Mouse (Mus musculus) olfactory bulb, adult 2 months (tissue): ENCODE measurements around the gene Sprn. TPM values are rescaled to one million over a fixed set of nuclear protein-coding genes. Genes with fewer than 3 reads are reported as not detected.
"Not testable (repeated sequence)": the region's sequence is repeated elsewhere in the genome, so short reads cannot be mapped to it uniquely, and the experiment has no call there.

Experiments
- H3K27ac ChIP-seq: fragments of 200-500 bp; 2 replicates; pipeline ENCODE4 v1.5.1; 2012; ENCODE audit warnings: low read depth, low read length; ENCODE audit not compliant: insufficient read depth
- H3K4me1 ChIP-seq: fragments of 200-500 bp; 2 replicates; pipeline ENCODE4 v1.6.1; 2012; ENCODE audit warnings: low read length; ENCODE audit not compliant: control insufficient read depth, insufficient read depth
- H3K4me3 ChIP-seq: fragments of 200-500 bp; 2 replicates; pipeline ENCODE4 v1.5.1; 2012; ENCODE audit warnings: mild to moderate bottlenecking, low read depth, low read length, moderate library complexity; ENCODE audit not compliant: insufficient read depth
- CTCF ChIP-seq: fragments of 200-500 bp; IDR thresholded peaks from 2 replicates; pipeline ENCODE4 v1.5.1; 2012; ENCODE audit warnings: low read depth, mild to moderate bottlenecking, low read length, moderate library complexity; ENCODE audit not compliant: insufficient read depth
- POLR2A ChIP-seq: fragments of 200-500 bp; IDR thresholded peaks from 2 replicates; pipeline ENCODE4 v1.6.1; 2012; ENCODE audit warnings: mild to moderate bottlenecking, low read depth, low read length, moderate library complexity; ENCODE audit not compliant: insufficient read depth
- WGBS: fragments of 180-500 bp; shearing (Covaris S2); methylation state at CpG from one replicate; pipeline ENCODE4 v1.1.7; 2018; 5-methylcytosine and 5-hydroxymethylcytosine counted together
- polyA plus RNA-seq: library from polyadenylated mRNA; stranded (reverse); fragments of >200 nt; gene quantifications from 2 replicates; pipeline ENCODE4 v1.2.4, GENCODE M21; 2012; ENCODE audit warnings: low replicate concordance; ENCODE audit not compliant: missing spikeins, insufficient read depth, insufficient read length

The Sprn gene
- polyA plus RNA-seq, 1 experiment = not detected

DNA sequence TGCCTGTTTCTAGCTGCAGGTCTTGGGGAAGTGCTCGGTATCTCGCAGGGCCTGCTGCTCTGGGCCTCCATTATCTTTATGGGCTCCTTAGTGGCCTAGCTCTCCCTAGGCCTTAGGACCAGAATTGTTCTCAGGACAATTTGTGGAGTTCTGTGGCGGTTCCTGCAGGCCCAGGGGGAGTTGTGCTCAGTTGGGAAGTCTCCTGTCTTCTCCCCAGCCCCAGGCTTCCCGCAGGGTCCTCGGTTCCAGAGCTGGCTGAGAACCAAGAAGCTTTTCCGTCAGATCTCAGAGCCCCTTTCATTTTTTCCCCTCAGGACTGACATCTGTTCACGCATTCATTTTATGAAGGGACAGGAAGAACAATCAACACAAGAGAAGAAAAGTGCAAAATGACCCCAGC is 10.0 kb upstream of the Sprn start, which contains the start of gene Olfr522:
Gene Olfr522 (minus strand): TSS at position 101 of the 400 bp plus-strand sequence.
- Histone ChIP-seq H3K27ac (no peak within 1 kb of the TSS), H3K4me3 (no peak within 1 kb of the TSS), H3K4me1 (no peaks in the 10 kb centered on the region)
- TF ChIP-seq CTCF = no peak
- TF ChIP-seq POLR2A = no peak
- 75% methylated on average over 7 of the region's 7 CpGs for WGBS

DNA sequence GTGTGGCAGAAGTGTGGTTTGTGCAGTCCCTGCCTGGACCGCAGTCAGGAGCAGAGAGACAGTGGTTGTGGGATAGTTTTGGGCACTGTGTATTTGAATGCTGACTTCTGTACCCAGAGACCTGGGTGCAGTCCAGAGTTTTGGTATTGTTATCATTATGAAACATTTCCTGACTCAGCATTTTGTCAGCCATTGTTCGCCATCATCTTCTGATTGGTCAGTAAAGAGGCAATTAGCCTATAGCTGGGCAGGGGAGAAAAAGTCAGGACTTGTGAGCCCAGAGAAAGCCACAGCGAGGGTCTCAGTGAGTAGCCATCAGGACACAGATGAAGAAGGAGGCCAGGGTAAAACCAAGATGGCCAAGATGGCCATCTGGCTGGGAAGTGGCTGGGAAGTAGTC is 5.7 kb upstream of the Sprn start:
- no peak overlapping the region for H3K4me3 ChIP-seq
- WGBS = 85% methylated on average over 3 of the region's 3 CpGs
- TF ChIP-seq POLR2A (no peak), CTCF (no peak)

DNA sequence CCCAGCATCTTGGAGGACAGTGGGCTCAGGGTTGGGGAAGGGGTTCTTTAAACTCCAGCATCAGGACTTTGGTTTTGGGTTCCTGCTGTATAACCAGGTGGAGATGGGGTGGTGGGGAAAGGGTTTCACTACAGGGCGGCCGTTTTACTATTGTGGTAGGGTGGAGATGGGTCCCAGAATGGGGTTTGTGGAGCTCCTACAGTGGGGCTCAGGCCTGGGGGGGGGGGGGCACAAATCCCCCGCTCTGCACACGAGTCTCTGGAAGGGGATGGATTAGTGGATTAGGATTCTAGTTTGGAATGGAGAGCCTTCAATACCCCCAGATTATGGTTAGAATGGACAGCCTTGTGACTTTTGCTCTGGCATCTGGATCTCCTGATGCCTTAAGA is 854 bp downstream of the Sprn start:
- 9% methylated on average over 4 of the region's 4 CpGs for WGBS
- Histone ChIP-seq H3K4me1 (peaks cover 10% of the 10 kb centered on the region), H3K27ac (peak overlapping the region; percentile 75), H3K4me3 (peak overlapping the region; percentile 77)
- TF ChIP-seq CTCF = no peak
- no peak for TF ChIP-seq POLR2A

More for the DNA sequence above, 5.7 kb upstream of the Sprn start:
- H3K4me1 ChIP-seq = no peaks in the 10 kb centered on the region
- no peak overlapping the region for H3K27ac ChIP-seq

DNA sequence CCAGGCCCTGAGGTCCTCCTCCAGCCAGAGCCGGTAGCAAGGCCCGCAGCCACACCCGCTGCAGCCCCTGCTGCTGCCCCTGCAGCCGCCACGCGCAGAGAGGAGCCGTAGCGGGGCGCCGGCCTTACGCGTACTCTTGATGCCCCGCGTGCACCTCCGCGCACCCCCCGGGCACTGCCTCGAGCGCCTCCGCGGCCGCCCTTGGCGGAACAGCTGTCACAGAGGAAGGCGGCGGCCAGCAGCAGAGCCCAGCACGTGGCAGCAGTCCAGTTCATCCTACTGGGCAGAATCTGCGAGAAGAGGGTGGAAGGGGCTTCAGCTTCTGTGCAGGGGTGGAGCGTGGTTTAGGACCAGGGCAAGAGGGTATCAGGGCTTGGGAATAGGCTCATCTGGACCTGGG is 1.3 kb downstream of the Sprn start:
- no peak for TF ChIP-seq CTCF
- Histone ChIP-seq H3K4me1 (peaks cover 10% of the 10 kb centered on the region), H3K4me3 (peak overlapping the region; percentile 77), H3K27ac (0 out of 2 replicates have a peak overlapping the region, but pooled peaks have one; percentile 1)
- WGBS = 1% methylated on average over 28 of the region's 28 CpGs

DNA sequence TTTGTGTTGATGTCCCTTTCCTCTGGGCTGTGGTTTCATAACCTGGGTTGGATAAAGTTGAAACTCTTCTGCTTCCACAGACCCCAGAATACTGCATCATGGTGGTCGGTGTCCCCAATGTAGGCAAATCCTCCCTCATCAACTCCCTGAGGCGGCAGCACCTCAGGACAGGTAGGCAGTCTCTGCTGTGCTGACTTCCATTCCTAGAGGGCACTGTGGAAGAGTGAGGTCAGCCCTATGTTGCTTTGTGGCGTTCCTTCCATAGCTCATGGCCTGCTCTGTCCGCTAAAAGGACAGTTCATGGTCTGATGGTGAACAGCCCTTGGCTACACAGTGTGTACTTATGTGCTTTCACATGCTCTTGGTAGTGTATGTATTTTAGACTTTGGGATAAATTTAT is 10.1 kb downstream of the Sprn start:
- TF ChIP-seq POLR2A = no peak
- no peak for TF ChIP-seq CTCF
- Histone ChIP-seq H3K4me1 (no peaks in the 10 kb centered on the region), H3K4me3 (no peak overlapping the region), H3K27ac (no peak overlapping the region)
- WGBS = 83% methylated on average over 4 of the region's 4 CpGs

DNA sequence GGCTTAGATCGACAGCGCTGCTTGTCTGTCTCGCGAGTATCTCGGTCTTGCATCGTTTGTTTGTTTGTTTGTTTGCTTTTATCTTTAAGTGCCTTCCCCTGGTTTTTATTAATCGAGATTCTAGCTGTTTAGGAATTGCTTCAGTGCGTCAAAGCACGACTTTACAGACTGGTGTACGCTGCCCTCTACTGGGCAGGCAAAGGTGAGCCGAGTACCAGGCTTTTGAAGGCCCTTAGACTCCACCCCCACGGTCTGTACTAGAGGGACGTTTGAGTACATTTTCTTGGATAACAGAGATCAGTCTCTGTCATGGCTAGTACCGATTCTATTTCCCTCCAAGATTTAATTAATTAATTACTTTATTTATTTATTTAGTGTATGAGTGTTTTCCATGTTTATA is 13.3 kb downstream of the Sprn start:
- no peak overlapping the region for H3K4me3 ChIP-seq
- no peaks in the 10 kb centered on the region for H3K4me1 ChIP-seq
- 5% methylated on average over 14 of the region's 14 CpGs for WGBS
- H3K27ac ChIP-seq = no peak overlapping the region
- TF ChIP-seq POLR2A (no peak), CTCF (peak; percentile 40)

DNA sequence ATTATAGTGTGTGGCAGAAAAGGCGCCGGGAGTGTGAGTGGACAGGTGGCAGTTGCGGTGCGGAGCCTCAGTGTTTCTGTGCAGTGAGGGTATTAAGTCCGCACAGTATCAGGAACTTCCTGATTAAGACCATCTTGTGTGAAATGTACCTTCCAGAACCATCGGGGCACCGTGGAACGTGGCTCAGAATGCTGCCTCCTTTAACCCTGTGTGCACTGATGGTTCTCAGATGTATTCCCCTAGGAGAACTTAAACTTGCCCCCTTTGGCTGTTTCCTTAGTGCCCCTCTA is 16.7 kb downstream of the Sprn start:
- WGBS = 0% methylated on average over 8 of the region's 8 CpGs
- H3K4me3 ChIP-seq = peak overlapping the region; percentile 98
- TF ChIP-seq CTCF (no peak), POLR2A (no peak)
- H3K27ac ChIP-seq = peak overlapping the region; percentile 85
- H3K4me1 ChIP-seq = no peaks in the 10 kb centered on the region

DNA sequence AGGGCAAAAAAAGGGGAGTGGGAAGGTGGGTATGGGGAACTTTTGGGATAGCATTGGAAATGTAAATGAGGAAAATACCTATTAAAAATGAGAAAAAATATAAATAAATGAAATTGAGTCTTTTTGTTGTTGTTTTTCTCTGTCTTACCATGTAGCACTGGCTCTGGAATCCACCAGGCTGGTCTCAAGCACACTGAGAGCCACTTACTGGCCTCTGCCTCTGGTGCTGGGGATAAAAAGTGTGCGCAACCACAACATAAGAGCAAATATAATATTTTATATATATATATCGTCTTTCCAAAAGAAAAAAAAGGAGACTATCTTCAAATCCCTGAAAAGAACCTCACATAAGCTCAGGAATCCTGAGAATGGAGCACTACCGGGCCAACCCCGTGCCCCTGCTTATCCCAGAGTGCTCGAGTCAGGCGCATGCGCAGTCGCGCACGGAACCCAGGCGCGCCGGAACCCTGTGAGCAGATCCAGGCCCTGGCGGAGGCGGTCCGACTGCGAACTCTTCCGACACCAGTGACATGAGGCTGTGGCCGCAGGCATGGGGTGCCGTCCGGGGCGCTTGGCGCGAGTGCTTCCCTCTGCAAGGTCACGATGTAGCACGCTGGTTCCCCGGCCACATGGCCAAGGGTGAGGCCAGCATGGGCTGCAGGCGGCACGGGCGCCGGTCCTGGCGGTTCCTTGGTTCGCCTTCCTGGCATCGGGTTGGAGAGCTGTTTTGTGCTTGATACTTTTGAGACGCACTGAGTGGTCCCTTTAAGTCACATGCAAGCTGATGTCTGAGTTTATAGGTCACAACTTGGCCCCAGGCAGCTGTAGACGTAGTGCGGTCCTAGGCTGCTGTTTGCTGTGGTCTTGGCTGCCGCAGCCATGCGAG is 17.3 kb downstream of the Sprn start, which contains the start of gene Mtg1:
Gene Mtg1 (plus strand): TSS at position 430 of the 886 bp plus-strand sequence.
- no peak for TF ChIP-seq CTCF
- TF ChIP-seq POLR2A = peak; percentile 74
- Histone ChIP-seq H3K27ac (peak within 1 kb of the TSS; percentile 85), H3K4me3 (peak within 1 kb of the TSS; percentile 98), H3K4me1 (no peaks in the 10 kb centered on the region)
- WGBS = 2% methylated on average over 39 of the region's 39 CpGs

DNA sequence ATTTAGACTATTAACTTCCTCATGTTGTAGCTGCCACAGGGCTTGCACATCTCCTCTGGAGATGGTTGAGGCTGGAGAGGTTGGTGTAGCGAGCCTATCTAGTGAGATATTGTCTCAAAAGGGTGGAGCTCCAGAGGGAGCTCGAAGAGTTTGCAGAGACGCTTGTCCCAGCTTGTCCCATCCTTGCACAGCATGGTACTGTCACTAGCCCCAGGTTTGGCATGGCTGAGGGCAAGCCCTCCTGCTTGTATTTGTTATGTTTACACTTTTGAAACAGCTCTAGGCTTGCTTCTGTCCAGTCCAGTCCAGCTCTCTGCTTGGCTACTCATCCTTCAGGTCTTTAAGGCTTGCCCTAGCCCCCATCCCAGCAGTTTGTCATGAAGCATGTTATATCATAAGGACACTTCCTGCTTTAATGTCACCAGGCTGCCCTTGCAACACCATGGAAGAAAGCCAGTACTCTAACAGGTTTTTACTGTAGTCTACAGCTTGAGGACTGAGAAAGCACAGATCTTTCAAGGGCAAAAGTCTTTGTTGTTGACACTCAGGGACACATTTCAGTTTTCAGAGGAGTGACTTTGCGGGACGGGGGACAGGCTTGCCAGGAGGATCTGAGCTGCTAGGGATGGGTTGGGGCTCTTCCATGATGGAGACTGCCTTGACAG is 19.4 kb downstream of the Sprn start:
- no peak overlapping the region for H3K27ac ChIP-seq
- TF ChIP-seq POLR2A (no peak), CTCF (no peak)
- 87% methylated on average over 5 of the region's 5 CpGs for WGBS
- no peaks in the 10 kb centered on the region for H3K4me1 ChIP-seq
- H3K4me3 ChIP-seq = no peak overlapping the region

DNA sequence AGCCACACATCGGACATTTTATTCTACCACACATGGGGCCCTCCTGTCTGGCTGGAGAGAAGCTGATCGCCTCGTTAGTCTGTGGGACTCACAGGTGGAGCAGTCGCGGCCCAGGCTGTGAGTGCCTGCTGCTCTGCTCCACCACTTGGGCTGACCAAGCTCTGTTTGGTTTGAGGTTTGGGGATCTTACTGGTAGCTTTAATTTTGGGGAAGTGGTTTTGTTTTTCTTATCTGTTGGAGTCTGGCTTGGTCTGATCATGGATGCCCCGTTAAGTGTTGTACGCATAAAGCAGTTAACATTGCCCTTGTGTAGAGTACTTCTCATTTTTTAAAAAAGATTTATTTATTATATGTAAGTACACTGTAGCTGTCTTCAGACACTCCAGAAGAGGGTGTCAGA is 20.6 kb downstream of the Sprn start:
- H3K27ac ChIP-seq, H3K4me3 ChIP-seq, H3K4me1 ChIP-seq: not testable (repeated sequence)
- WGBS = 85% methylated on average over 7 of the region's 7 CpGs

DNA sequence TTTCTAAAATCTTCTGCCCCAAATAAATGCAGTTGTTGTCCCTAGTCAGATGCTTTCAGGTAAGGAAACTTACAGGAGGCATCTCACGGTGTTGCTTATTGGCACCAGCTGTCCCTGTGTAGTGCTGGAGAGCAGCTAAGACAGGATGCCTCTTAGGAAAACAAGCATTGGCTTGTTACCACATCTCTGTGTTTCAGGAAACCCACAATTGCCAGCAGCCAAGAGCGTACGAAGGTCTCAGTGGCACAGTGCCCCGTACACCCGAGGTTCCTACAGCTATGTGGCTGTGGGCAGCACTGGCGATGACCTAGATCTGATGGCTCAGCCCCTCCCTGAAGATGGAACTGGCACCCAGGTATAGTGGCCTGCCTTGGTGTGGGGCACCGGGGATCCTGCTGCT is 22.5 kb downstream of the Sprn start:
- not testable (repeated sequence) for H3K4me1 ChIP-seq, H3K4me3 ChIP-seq, H3K27ac ChIP-seq
- 88% methylated on average over 7 of the region's 7 CpGs for WGBS
